Mouse (Mus musculus) neutrophil, adult 59 days (primary cell): ENCODE data around the gene Chrm4. TPM values are rescaled to one million over a fixed set of nuclear protein-coding genes. Genes with fewer than 3 reads are reported as not detected.

Experiments used
- total RNA-seq, 2 experiments: library from RNA; stranded (reverse); gene quantifications; 1 replicate in 1 of 2; 2 replicates in 1 of 2; pipeline ENCODE4 v1.2.4; 2023

The Chrm4 gene
- not detected for total RNA-seq

GRCm38 (mm10) chr2:91926949-91927348 is at the start of gene Chrm4:
TSS of gene Chrm4 (plus strand) at chr2:91927249.

GRCm38 (mm10) chr2:91932160-91932711 is 5.2 kb downstream of the Chrm4 start, which contains the start of gene Mdk:
TSS of gene Mdk (minus strand) at chr2:91932297.

GRCm38 (mm10) chr2:91945483-91945882 is 18.4 kb downstream of the Chrm4 start, which contains the start of gene Gm9821:
TSS of gene Gm9821 (plus strand) at chr2:91945703.

GRCm38 (mm10) chr2:91975581-91976541 is 48.8 kb downstream of the Chrm4 start, which contains the start of gene Dgkz:
TSS of gene Dgkz (minus strand) at chr2:91975864.

Other genes with a start within 250 kb of the Chrm4 start
- 10 to 100 TPM; 23.5 to 23.6 TPM for gene Atg13, start 216.7 kb upstream of the Chrm4 start, total RNA-seq
- gene Harbi1, start 216.4 kb upstream of the Chrm4 start, total RNA-seq, result 1 to 10 TPM; 2.6 to 3.6 TPM
- 10 to 100 TPM; 32.3 to 34.1 TPM for gene Ambra1, start 197.1 kb upstream of the Chrm4 start, total RNA-seq
- gene Mdk, start 5.0 kb downstream of the Chrm4 start, total RNA-seq, result 1 to 10 TPM; 1.4 to 1.5 TPM
- not detected for gene Gm9821, start 18.5 kb downstream of the Chrm4 start, total RNA-seq
- 100 to 1,000 TPM; 207 to 251 TPM for gene Dgkz, start 48.6 kb downstream of the Chrm4 start, total RNA-seq
- 1 to 10 TPM; 2.0 to 2.8 TPM for gene Creb3l1, start 97.3 kb downstream of the Chrm4 start, total RNA-seq
- 100 to 1,000 TPM; 106 to 116 TPM for gene Phf21a, start 165.9 kb downstream of the Chrm4 start, total RNA-seq